Mouse (Mus musculus): Measurements from ENCODE around the gene Tmprss11a. TPM values are rescaled to one million over a fixed set of nuclear protein-coding genes. Genes with fewer than 3 reads are reported as not detected.
A peak's percentile ranks its signal among the peaks of the same experiment; 100 is the strongest.

Tmprss11a gene
- polyA plus RNA-seq, 1 experiment, result 0.37 TPM

DNA sequence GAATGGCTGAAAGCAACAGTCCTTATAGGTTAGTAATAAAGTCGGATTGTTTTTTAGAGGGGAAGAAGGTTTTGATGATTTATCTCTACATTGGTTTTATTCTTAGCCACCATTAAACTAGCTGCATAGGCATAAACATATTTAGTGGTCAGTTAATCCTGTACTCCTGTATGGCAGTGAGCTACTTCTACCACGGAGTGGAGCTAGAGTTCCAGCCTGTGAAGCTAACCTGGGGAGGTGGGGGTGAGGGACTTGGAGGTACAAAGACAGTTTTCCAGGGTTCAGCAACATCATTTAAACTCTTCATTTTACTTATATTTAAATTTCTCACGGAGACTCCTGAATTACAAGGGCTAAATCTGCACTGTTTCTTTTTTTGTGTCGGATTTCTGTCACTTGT lies 49.3 kb downstream of the Tmprss11a start:
- Histone ChIP-seq H3K27me3 (ENCODE audit: control insufficient read depth, insufficient read depth, low read length, poor library complexity, severe bottlenecking) (no peaks in the 10 kb centered on the region), H3K9me3 (replicated peaks; ENCODE audit: control insufficient read depth, insufficient read depth, low read length, poor library complexity, severe bottlenecking) (no peaks in the 10 kb centered on the region), H3K4me1 (ENCODE audit: control insufficient read depth, insufficient read depth, low read length) (no peaks in the 10 kb centered on the region), H3K9ac (ENCODE audit: low read depth, poor library complexity, severe bottlenecking) (no peak overlapping the region), H3K4me3 (ENCODE audit: low read depth, low read length) (no peak overlapping the region), H3K36me3 (ENCODE audit: control insufficient read depth, insufficient read depth, low read length, poor library complexity, severe bottlenecking) (no peaks in the 10 kb centered on the region), H3K27ac (ENCODE audit: insufficient read depth, low read length) (no peak overlapping the region)
- TF ChIP-seq POLR2A (IDR thresholded peaks at IDR 0.05; ENCODE audit: insufficient read depth, low read length) (no peak), CTCF (IDR thresholded peaks at IDR 0.05; ENCODE audit: low read depth, low read length) (peak; percentile 65)

DNA sequence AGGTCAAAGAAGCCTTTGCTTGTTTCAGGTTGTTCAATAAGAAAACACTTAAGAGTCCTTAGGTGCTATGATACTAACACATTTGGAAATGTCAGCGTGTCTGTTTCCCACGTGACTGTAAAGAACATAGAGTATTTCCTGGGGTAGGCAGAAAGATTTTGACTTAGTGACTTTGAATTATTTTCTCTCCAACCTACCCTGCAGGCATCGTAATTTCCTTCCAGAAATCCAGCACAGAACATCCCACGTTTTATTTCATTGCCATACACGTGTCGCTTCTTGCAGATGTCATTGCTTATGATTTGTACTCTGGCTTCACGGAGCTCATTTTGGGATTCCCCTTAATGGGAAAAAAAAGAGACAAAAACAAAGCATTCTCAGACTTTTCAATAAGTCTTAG lies 54.5 kb downstream of the Tmprss11a start:
- Histone ChIP-seq H3K9ac (ENCODE audit: low read depth, poor library complexity, severe bottlenecking) (no peak overlapping the region), H3K4me3 (ENCODE audit: low read depth, low read length) (no peak overlapping the region), H3K27ac (ENCODE audit: insufficient read depth, low read length) (no peak overlapping the region), H3K36me3 (ENCODE audit: control insufficient read depth, insufficient read depth, low read length, poor library complexity, severe bottlenecking) (no peaks in the 10 kb centered on the region), H3K9me3 (replicated peaks; ENCODE audit: control insufficient read depth, insufficient read depth, low read length, poor library complexity, severe bottlenecking) (no peaks in the 10 kb centered on the region), H3K27me3 (ENCODE audit: control insufficient read depth, insufficient read depth, low read length, poor library complexity, severe bottlenecking) (no peaks in the 10 kb centered on the region), H3K4me1 (ENCODE audit: control insufficient read depth, insufficient read depth, low read length) (no peaks in the 10 kb centered on the region)
- no peak for TF ChIP-seq EP300 (IDR thresholded peaks at IDR 0.05; ENCODE audit: insufficient read depth, low read depth, low read length)
- no peak for TF ChIP-seq CTCF (IDR thresholded peaks at IDR 0.05; ENCODE audit: low read depth, low read length)
- TF ChIP-seq POLR2A (IDR thresholded peaks at IDR 0.05; ENCODE audit: insufficient read depth, low read length), result no peak

DNA sequence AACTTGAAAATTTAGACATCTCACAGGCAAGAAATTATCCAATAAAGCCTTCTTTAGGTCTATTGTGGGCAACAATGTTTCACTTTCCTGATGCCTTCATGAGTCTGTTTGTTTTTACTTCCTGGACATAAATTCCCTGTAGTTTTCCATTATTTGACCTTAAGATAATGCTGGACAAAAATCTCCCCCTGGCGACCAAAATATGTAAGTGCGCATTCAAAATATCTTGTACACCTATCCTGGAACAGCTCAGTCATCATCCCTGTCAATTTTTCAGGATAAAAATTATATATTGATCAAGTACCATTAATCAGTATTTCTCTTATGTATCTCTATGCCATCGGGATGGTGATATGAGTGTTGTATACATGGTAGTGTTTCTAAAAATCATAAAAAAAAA lies 58.0 kb downstream of the Tmprss11a start:
- TF ChIP-seq CTCF (IDR thresholded peaks at IDR 0.05; ENCODE audit: low read depth, low read length), result no peak
- no peaks in the 10 kb centered on the region for H3K9me3 ChIP-seq (replicated peaks; ENCODE audit: control insufficient read depth, insufficient read depth, low read length, poor library complexity, severe bottlenecking)

DNA sequence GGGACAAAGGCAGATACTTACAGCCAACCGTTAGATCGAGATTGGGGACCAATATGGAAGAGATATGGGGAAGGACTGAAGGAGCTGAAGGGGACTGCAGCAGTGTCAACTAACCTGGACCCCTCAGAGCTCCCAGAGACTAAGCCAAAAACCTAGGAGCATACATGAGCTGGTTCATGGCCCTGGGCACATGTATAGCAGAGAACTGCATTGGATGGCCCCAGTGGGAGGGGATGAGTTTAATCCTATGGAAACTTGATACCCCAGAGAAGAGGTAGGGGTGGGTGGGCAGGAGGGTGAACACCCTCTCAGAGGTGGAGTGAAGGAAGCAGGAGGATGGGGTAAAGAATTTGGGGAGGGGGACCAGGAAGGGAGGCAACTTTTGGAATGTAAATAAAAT lies 60.8 kb downstream of the Tmprss11a start:
- H3K4me1 ChIP-seq (ENCODE audit: control insufficient read depth, insufficient read depth, low read length), result peaks cover 4% of the 10 kb centered on the region
- no peaks in the 10 kb centered on the region for H3K36me3 ChIP-seq (ENCODE audit: control insufficient read depth, insufficient read depth, low read length, poor library complexity, severe bottlenecking)
- no peaks in the 10 kb centered on the region for H3K9me3 ChIP-seq (replicated peaks; ENCODE audit: control insufficient read depth, insufficient read depth, low read length, poor library complexity, severe bottlenecking)
- TF ChIP-seq EP300 (IDR thresholded peaks at IDR 0.05; ENCODE audit: insufficient read depth, low read depth, low read length) (no peak), CTCF (IDR thresholded peaks at IDR 0.05; ENCODE audit: low read depth, low read length) (no peak), POLR2A (IDR thresholded peaks at IDR 0.05; ENCODE audit: insufficient read depth, low read length) (no peak)
- H3K27me3 ChIP-seq (ENCODE audit: control insufficient read depth, insufficient read depth, low read length, poor library complexity, severe bottlenecking), result no peaks in the 10 kb centered on the region
- H3K4me3 ChIP-seq (ENCODE audit: low read depth, low read length), result no peak overlapping the region
- H3K9ac ChIP-seq (ENCODE audit: low read depth, poor library complexity, severe bottlenecking), result no peak overlapping the region
- H3K27ac ChIP-seq (ENCODE audit: insufficient read depth, low read length), result peak overlapping the region; percentile 58

More for the DNA sequence above, 58.0 kb downstream of the Tmprss11a start:
- H3K4me3 ChIP-seq (ENCODE audit: low read depth, low read length), result no peak overlapping the region
- peaks cover 4% of the 10 kb centered on the region for H3K4me1 ChIP-seq (ENCODE audit: control insufficient read depth, insufficient read depth, low read length)
- H3K36me3 ChIP-seq (ENCODE audit: control insufficient read depth, insufficient read depth, low read length, poor library complexity, severe bottlenecking), result no peaks in the 10 kb centered on the region
- no peak overlapping the region for H3K9ac ChIP-seq (ENCODE audit: low read depth, poor library complexity, severe bottlenecking)
- H3K27me3 ChIP-seq (ENCODE audit: control insufficient read depth, insufficient read depth, low read length, poor library complexity, severe bottlenecking), result no peaks in the 10 kb centered on the region
- no peak overlapping the region for H3K27ac ChIP-seq (ENCODE audit: insufficient read depth, low read length)

DNA sequence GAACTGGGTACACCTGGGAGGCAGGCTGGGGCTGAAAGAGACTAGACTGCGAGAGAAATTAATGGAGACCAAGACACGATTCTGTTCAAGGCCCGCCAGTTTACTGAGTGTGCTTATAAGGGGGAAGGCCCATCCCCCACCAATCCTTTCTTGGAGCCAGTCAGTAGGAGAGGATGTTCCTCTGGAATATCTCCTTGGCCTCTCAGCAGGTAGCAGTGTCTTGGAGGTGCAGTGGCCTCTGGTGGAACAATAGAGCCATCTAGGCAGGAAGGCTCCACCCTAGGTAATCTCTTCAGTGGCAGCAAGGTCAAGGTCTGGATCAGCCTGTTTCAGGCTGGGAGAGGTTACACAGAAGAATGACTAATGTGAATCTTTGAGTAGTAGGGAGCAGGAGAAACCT lies 61.6 kb downstream of the Tmprss11a start:
- TF ChIP-seq POLR2A (IDR thresholded peaks at IDR 0.05; ENCODE audit: insufficient read depth, low read length) (no peak), EP300 (IDR thresholded peaks at IDR 0.05; ENCODE audit: insufficient read depth, low read depth, low read length) (peak; percentile 97)
- no peaks in the 10 kb centered on the region for H3K27me3 ChIP-seq (ENCODE audit: control insufficient read depth, insufficient read depth, low read length, poor library complexity, severe bottlenecking)
- peaks cover 4% of the 10 kb centered on the region for H3K4me1 ChIP-seq (ENCODE audit: control insufficient read depth, insufficient read depth, low read length)
- no peak overlapping the region for H3K9ac ChIP-seq (ENCODE audit: low read depth, poor library complexity, severe bottlenecking)
- no peaks in the 10 kb centered on the region for H3K36me3 ChIP-seq (ENCODE audit: control insufficient read depth, insufficient read depth, low read length, poor library complexity, severe bottlenecking)
- H3K9me3 ChIP-seq (replicated peaks; ENCODE audit: control insufficient read depth, insufficient read depth, low read length, poor library complexity, severe bottlenecking), result no peaks in the 10 kb centered on the region
- H3K27ac ChIP-seq (ENCODE audit: insufficient read depth, low read length), result peak overlapping the region; percentile 63
- no peak overlapping the region for H3K4me3 ChIP-seq (ENCODE audit: low read depth, low read length)

DNA sequence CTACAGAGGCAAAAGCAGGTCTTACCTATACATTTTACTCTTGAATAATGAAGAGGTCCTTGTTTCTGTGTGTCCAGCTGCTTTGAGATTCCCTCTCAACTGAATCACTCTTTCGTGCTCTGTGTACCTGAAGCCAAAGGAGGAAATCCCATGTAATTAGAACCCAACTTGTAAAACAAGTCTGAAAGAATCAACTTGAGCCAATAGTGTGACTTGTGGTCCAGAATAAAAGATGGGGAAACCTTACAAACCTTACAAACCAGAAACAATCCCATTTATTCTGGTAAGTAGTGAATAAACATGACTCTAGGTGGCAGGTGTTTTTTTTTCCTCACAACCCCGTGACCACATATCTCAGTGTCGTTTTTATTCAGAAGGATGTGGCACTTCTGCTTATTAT lies 95.5 kb downstream of the Tmprss11a start, which contains the start of gene Tmprss11d:
Tmprss11d (minus strand) TSS at position 101 of the 400 bp plus-strand sequence.
- TF ChIP-seq CTCF (IDR thresholded peaks at IDR 0.05; ENCODE audit: low read depth, low read length) (no peak), POLR2A (IDR thresholded peaks at IDR 0.05; ENCODE audit: insufficient read depth, low read length) (no peak), EP300 (IDR thresholded peaks at IDR 0.05; ENCODE audit: insufficient read depth, low read depth, low read length) (no peak)
- Histone ChIP-seq H3K9ac (ENCODE audit: low read depth, poor library complexity, severe bottlenecking) (no peak within 1 kb of the TSS), H3K36me3 (ENCODE audit: control insufficient read depth, insufficient read depth, low read length, poor library complexity, severe bottlenecking) (no peaks in the 10 kb centered on the region), H3K27me3 (ENCODE audit: control insufficient read depth, insufficient read depth, low read length, poor library complexity, severe bottlenecking) (no peaks in the 10 kb centered on the region), H3K27ac (ENCODE audit: insufficient read depth, low read length) (no peak within 1 kb of the TSS), H3K4me1 (ENCODE audit: control insufficient read depth, insufficient read depth, low read length) (peaks cover 3% of the 10 kb centered on the region), H3K4me3 (ENCODE audit: low read depth, low read length) (no peak within 1 kb of the TSS), H3K9me3 (replicated peaks; ENCODE audit: control insufficient read depth, insufficient read depth, low read length, poor library complexity, severe bottlenecking) (no peaks in the 10 kb centered on the region)

Other genes starting within 250 kb of the Tmprss11a start
- gene Tmprss11c, start 179.7 kb downstream of the Tmprss11a start, polyA plus RNA-seq (2011; ENCODE audit: insufficient read depth, insufficient read length, low read depth, missing spikeins), result not detected in 2 replicates
- gene Tmprss11d, start 95.6 kb downstream of the Tmprss11a start, polyA plus RNA-seq (2011; ENCODE audit: insufficient read depth, insufficient read length, low read depth, missing spikeins), result not detected in 2 replicates
- not detected in 2 replicates for gene Tmprss11g, start 49.6 kb upstream of the Tmprss11a start, polyA plus RNA-seq (2011; ENCODE audit: insufficient read depth, insufficient read length, low read depth, missing spikeins)
- gene Tmprss11f, start 163.4 kb upstream of the Tmprss11a start, polyA plus RNA-seq (2011; ENCODE audit: insufficient read depth, insufficient read length, low read depth, missing spikeins), result 0.18 and 0.99 TPM in 2 replicates
- not detected in 2 replicates for gene Tmprss11b, start 207.4 kb upstream of the Tmprss11a start, polyA plus RNA-seq (2011; ENCODE audit: insufficient read depth, insufficient read length, low read depth, missing spikeins)

Data from ES-Bruce4 (cell line).